Mouse (Mus musculus) embryonic facial prominence, embryonic 10.5 days (tissue): ENCODE measurements at regions not wholly inside any gene's neighbourhood (a gene's known extent, or its start where the extent isn't known, plus 50 kb on each side); places are given as distances from the start of the nearest gene placed in this dataset.

Experiments used
- DNase-seq: peaks from one replicate; pipeline ENCODE4 v3.0.0-alpha.2; 2017; ENCODE audit warnings: low spot score
- H3K27ac ChIP-seq: fragments of 300-500 bp; sonication (generic); replicated peaks from 2 replicates; pipeline ENCODE4 v1.5.1; 2016; ENCODE audit warnings: mild to moderate bottlenecking
- H3K27me3 ChIP-seq: fragments of 300-500 bp; sonication (generic); replicated peaks from 2 replicates; pipeline ENCODE4 v1.6.1; 2016; ENCODE audit warnings: low read depth, mild to moderate bottlenecking; ENCODE audit not compliant: poor library complexity, severe bottlenecking
- H3K36me3 ChIP-seq: fragments of 300-500 bp; sonication (generic); replicated peaks from 2 replicates; pipeline ENCODE4 v1.6.1; 2016; ENCODE audit warnings: mild to moderate bottlenecking, moderate library complexity
- H3K4me1 ChIP-seq: fragments of 300-500 bp; sonication (generic); 2 replicates; pipeline ENCODE4 v1.6.1; 2016
- H3K4me3 ChIP-seq: fragments of 300-500 bp; sonication (generic); 2 replicates; pipeline ENCODE4 v1.5.1; 2016; ENCODE audit warnings: mild to moderate bottlenecking, moderate library complexity
- H3K9me3 ChIP-seq: fragments of 300-500 bp; sonication (generic); 2 replicates; pipeline ENCODE4 v1.6.1; 2016; ENCODE audit warnings: mild to moderate bottlenecking
- WGBS: fragments of 180-500 bp; shearing (Covaris S2); methylation state at CpG from one replicate; pipeline ENCODE4 v1.1.7; 2016; 5-methylcytosine and 5-hydroxymethylcytosine counted together

- no peak overlapping the region for H3K27ac ChIP-seq
- 44% methylated on average over 1 of the region's 1 CpGs for WGBS
- no peaks in the 10 kb centered on the region for H3K27me3 ChIP-seq
- no peaks in the 10 kb centered on the region for H3K9me3 ChIP-seq
- no peaks in the 10 kb centered on the region for H3K36me3 ChIP-seq
- no peaks in the 10 kb centered on the region for H3K4me1 ChIP-seq
- H3K4me3 ChIP-seq = no peak overlapping the region
- DNase-seq = no peak
Measured at GRCm38 (mm10) chr8:82618668-82619067, 155.3 kb downstream of the Zfp330 start.

- Histone ChIP-seq H3K9me3 (no peaks in the 10 kb centered on the region), H3K4me3 (no peak overlapping the region), H3K4me1 (no peaks in the 10 kb centered on the region), H3K27ac (no peak overlapping the region), H3K27me3 (no peaks in the 10 kb centered on the region), H3K36me3 (no peaks in the 10 kb centered on the region)
- WGBS = 59% methylated on average over 3 of the region's 3 CpGs
- no peak for DNase-seq
Measured at GRCm38 (mm10) chr8:82601556-82601955, 172.4 kb downstream of the Zfp330 start.

- no peaks in the 10 kb centered on the region for H3K9me3 ChIP-seq
Measured at GRCm38 (mm10) chr8:82573434-82573833, 170.4 kb upstream of the Il15 start.

GRCm38 (mm10) chr8:82538121-82538520, 135.1 kb upstream of the Il15 start:
- no peak for DNase-seq
- Histone ChIP-seq H3K9me3 (no peaks in the 10 kb centered on the region), H3K4me3 (no peak overlapping the region), H3K27ac (no peak overlapping the region), H3K27me3 (no peaks in the 10 kb centered on the region), H3K4me1 (no peaks in the 10 kb centered on the region), H3K36me3 (no peaks in the 10 kb centered on the region)

More at GRCm38 (mm10) chr8:82573434-82573833, 170.4 kb upstream of the Il15 start:
- Histone ChIP-seq H3K4me1 (no peaks in the 10 kb centered on the region), H3K27ac (no peak overlapping the region), H3K36me3 (no peaks in the 10 kb centered on the region), H3K27me3 (no peaks in the 10 kb centered on the region), H3K4me3 (no peak overlapping the region)
- WGBS = 96% methylated on average over 1 of the region's 1 CpGs
- DNase-seq = no peak

GRCm38 (mm10) chr8:82529153-82529552, 126.1 kb upstream of the Il15 start:
- DNase-seq = no peak
- no peaks in the 10 kb centered on the region for H3K4me1 ChIP-seq
- no peaks in the 10 kb centered on the region for H3K9me3 ChIP-seq
- WGBS = 92% methylated on average over 3 of the region's 3 CpGs
- no peak overlapping the region for H3K4me3 ChIP-seq
- no peaks in the 10 kb centered on the region for H3K36me3 ChIP-seq
- no peaks in the 10 kb centered on the region for H3K27me3 ChIP-seq
- H3K27ac ChIP-seq = no peak overlapping the region

GRCm38 (mm10) chr8:82523866-82524265, 120.8 kb upstream of the Il15 start:
- no peaks in the 10 kb centered on the region for H3K36me3 ChIP-seq
- no peaks in the 10 kb centered on the region for H3K4me1 ChIP-seq
- no peaks in the 10 kb centered on the region for H3K27me3 ChIP-seq
- DNase-seq = no peak
- H3K9me3 ChIP-seq = no peaks in the 10 kb centered on the region
- no peak overlapping the region for H3K4me3 ChIP-seq
- 95% methylated on average over 14 of the region's 14 CpGs for WGBS
- no peak overlapping the region for H3K27ac ChIP-seq

- Histone ChIP-seq H3K27ac (no peak overlapping the region), H3K4me3 (no peak overlapping the region), H3K36me3 (no peaks in the 10 kb centered on the region), H3K9me3 (no peaks in the 10 kb centered on the region), H3K4me1 (no peaks in the 10 kb centered on the region), H3K27me3 (no peaks in the 10 kb centered on the region)
- no peak for DNase-seq
- WGBS = 83% methylated on average over 2 of the region's 2 CpGs
Measured at GRCm38 (mm10) chr8:82498496-82498895, 95.5 kb upstream of the Il15 start.

- no peak overlapping the region for H3K4me3 ChIP-seq
- H3K27me3 ChIP-seq = no peaks in the 10 kb centered on the region
- no peak overlapping the region for H3K27ac ChIP-seq
- WGBS = 28% methylated on average over 5 of the region's 5 CpGs
- peaks cover 15% of the 10 kb centered on the region for H3K4me1 ChIP-seq
- no peaks in the 10 kb centered on the region for H3K36me3 ChIP-seq
- no peak for DNase-seq
- no peaks in the 10 kb centered on the region for H3K9me3 ChIP-seq
Measured at GRCm38 (mm10) chr8:82477856-82478255, 74.8 kb upstream of the Il15 start.

GRCm38 (mm10) chr8:82477426-82477769, 74.4 kb upstream of the Il15 start:
- no peak overlapping the region for H3K27ac ChIP-seq
- no peaks in the 10 kb centered on the region for H3K9me3 ChIP-seq
- H3K36me3 ChIP-seq = no peaks in the 10 kb centered on the region
- no peak for DNase-seq
- peaks cover 15% of the 10 kb centered on the region for H3K4me1 ChIP-seq
- H3K27me3 ChIP-seq = no peaks in the 10 kb centered on the region
- no peak overlapping the region for H3K4me3 ChIP-seq
- 35% methylated on average over 2 of the region's 2 CpGs for WGBS

GRCm38 (mm10) chr8:82476708-82477425, 73.8 kb upstream of the Il15 start:
- H3K9me3 ChIP-seq = no peaks in the 10 kb centered on the region
- peak; percentile 13 for DNase-seq
- WGBS = 69% methylated on average over 7 of the region's 7 CpGs
- H3K27me3 ChIP-seq = no peaks in the 10 kb centered on the region
- no peak overlapping the region for H3K27ac ChIP-seq
- peaks cover 15% of the 10 kb centered on the region for H3K4me1 ChIP-seq
- no peak overlapping the region for H3K4me3 ChIP-seq
- no peaks in the 10 kb centered on the region for H3K36me3 ChIP-seq

- no peaks in the 10 kb centered on the region for H3K27me3 ChIP-seq
- no peak for DNase-seq
- H3K9me3 ChIP-seq = no peaks in the 10 kb centered on the region
- no peak overlapping the region for H3K27ac ChIP-seq
- peaks cover 15% of the 10 kb centered on the region for H3K4me1 ChIP-seq
- no peaks in the 10 kb centered on the region for H3K36me3 ChIP-seq
- 85% methylated on average over 2 of the region's 2 CpGs for WGBS
- no peak overlapping the region for H3K4me3 ChIP-seq
Measured at GRCm38 (mm10) chr8:82473266-82473665, 70.2 kb upstream of the Il15 start.

- peaks cover under 1% of the 10 kb centered on the region for H3K4me1 ChIP-seq
- H3K4me3 ChIP-seq = no peak overlapping the region
- no peaks in the 10 kb centered on the region for H3K27me3 ChIP-seq
- no peak overlapping the region for H3K27ac ChIP-seq
- no peak for DNase-seq
- WGBS = no CpG with 5 or more reads among the region's 1 CpGs
- H3K9me3 ChIP-seq = no peaks in the 10 kb centered on the region
- H3K36me3 ChIP-seq = no peaks in the 10 kb centered on the region
Measured at GRCm38 (mm10) chr8:82471825-82472224, 68.8 kb upstream of the Il15 start.

GRCm38 (mm10) chr8:82469824-82470223, 66.8 kb upstream of the Il15 start:
- H3K36me3 ChIP-seq = no peaks in the 10 kb centered on the region
- no peak overlapping the region for H3K27ac ChIP-seq
- H3K4me1 ChIP-seq = no peaks in the 10 kb centered on the region
- no peak for DNase-seq
- H3K9me3 ChIP-seq = no peaks in the 10 kb centered on the region
- H3K4me3 ChIP-seq = no peak overlapping the region
- H3K27me3 ChIP-seq = no peaks in the 10 kb centered on the region

GRCm38 (mm10) chr8:82462841-82463240, 59.8 kb upstream of the Il15 start:
- H3K4me3 ChIP-seq = no peak overlapping the region
- DNase-seq = no peak
- H3K27me3 ChIP-seq = no peaks in the 10 kb centered on the region
- H3K9me3 ChIP-seq = no peaks in the 10 kb centered on the region
- H3K36me3 ChIP-seq = no peaks in the 10 kb centered on the region
- no peaks in the 10 kb centered on the region for H3K4me1 ChIP-seq
- no peak overlapping the region for H3K27ac ChIP-seq
